Mouse (Mus musculus): Measurements from ENCODE around the gene Rere. TPM values are rescaled to one million over a fixed set of nuclear protein-coding genes. Genes with fewer than 3 reads are reported as not detected.
A peak's percentile ranks its signal among the peaks of the same experiment; 100 is the strongest.
"Not testable (repeated sequence)": the region's sequence is repeated elsewhere in the genome, so short reads cannot be mapped to it uniquely, and the experiment has no call there.

The Rere gene
- total RNA-seq, 1 experiment from 2014 or later = 50.0 TPM

GRCm38 (mm10) chr4:150487109-150487508, 205.7 kb downstream of the Rere start:
- ATAC-seq (replicated peaks in 1 of 2; ENCODE audit: insufficient read depth in 1 of 2, low FRiP score in 2 of 2, low TSS enrichment in 1 of 2, low read depth in 1 of 2, poor library complexity in 2 of 2, severe bottlenecking in 2 of 2) = no peak

GRCm38 (mm10) chr4:150488096-150488748, 206.8 kb downstream of the Rere start:
- peak; percentile 84 to 89 for ATAC-seq (replicated peaks in 1 of 2; ENCODE audit: insufficient read depth in 1 of 2, low FRiP score in 2 of 2, low TSS enrichment in 1 of 2, low read depth in 1 of 2, poor library complexity in 2 of 2, severe bottlenecking in 2 of 2)

GRCm38 (mm10) chr4:150488767-150489166, 207.3 kb downstream of the Rere start:
- no peak for ATAC-seq (replicated peaks in 1 of 2; ENCODE audit: insufficient read depth in 1 of 2, low FRiP score in 2 of 2, low TSS enrichment in 1 of 2, low read depth in 1 of 2, poor library complexity in 2 of 2, severe bottlenecking in 2 of 2)

- ATAC-seq (replicated peaks in 1 of 2; ENCODE audit: insufficient read depth in 1 of 2, low FRiP score in 2 of 2, low TSS enrichment in 1 of 2, low read depth in 1 of 2, poor library complexity in 2 of 2, severe bottlenecking in 2 of 2) = peak; percentile 35 to 44; a peak in 3 of 4 replicates
Observed at GRCm38 (mm10) chr4:150490050-150490449, 208.6 kb downstream of the Rere start.

GRCm38 (mm10) chr4:150491710-150492109, 210.3 kb downstream of the Rere start:
- ATAC-seq (replicated peaks in 1 of 2; ENCODE audit: insufficient read depth in 1 of 2, low FRiP score in 2 of 2, low TSS enrichment in 1 of 2, low read depth in 1 of 2, poor library complexity in 2 of 2, severe bottlenecking in 2 of 2) = no peak

- no peak for ATAC-seq (replicated peaks in 1 of 2; ENCODE audit: insufficient read depth in 1 of 2, low FRiP score in 2 of 2, low TSS enrichment in 1 of 2, low read depth in 1 of 2, poor library complexity in 2 of 2, severe bottlenecking in 2 of 2)
Observed at GRCm38 (mm10) chr4:150493258-150493937, 212.0 kb downstream of the Rere start.

- ATAC-seq (replicated peaks in 1 of 2; ENCODE audit: insufficient read depth in 1 of 2, low FRiP score in 2 of 2, low TSS enrichment in 1 of 2, low read depth in 1 of 2, poor library complexity in 2 of 2, severe bottlenecking in 2 of 2) = not testable (repeated sequence)
Observed at GRCm38 (mm10) chr4:150493938-150494330, 212.5 kb downstream of the Rere start.

GRCm38 (mm10) chr4:150495568-150495967, 214.1 kb downstream of the Rere start:
- 0 out of 4 replicates have a peak, but pooled peaks of 1 of the 2 experiments have one; percentile 7 for ATAC-seq (replicated peaks in 1 of 2; ENCODE audit: insufficient read depth in 1 of 2, low FRiP score in 2 of 2, low TSS enrichment in 1 of 2, low read depth in 1 of 2, poor library complexity in 2 of 2, severe bottlenecking in 2 of 2)

- no peak for ATAC-seq (replicated peaks in 1 of 2; ENCODE audit: insufficient read depth in 1 of 2, low FRiP score in 2 of 2, low TSS enrichment in 1 of 2, low read depth in 1 of 2, poor library complexity in 2 of 2, severe bottlenecking in 2 of 2)
Observed at GRCm38 (mm10) chr4:150504304-150505021, 223.0 kb downstream of the Rere start.

- ATAC-seq (replicated peaks in 1 of 2; ENCODE audit: insufficient read depth in 1 of 2, low FRiP score in 2 of 2, low TSS enrichment in 1 of 2, low read depth in 1 of 2, poor library complexity in 2 of 2, severe bottlenecking in 2 of 2) = no peak
Observed at GRCm38 (mm10) chr4:150509026-150509712, 227.7 kb downstream of the Rere start.

GRCm38 (mm10) chr4:150510036-150510435, 228.6 kb downstream of the Rere start:
- no peak for ATAC-seq (replicated peaks in 1 of 2; ENCODE audit: insufficient read depth in 1 of 2, low FRiP score in 2 of 2, low TSS enrichment in 1 of 2, low read depth in 1 of 2, poor library complexity in 2 of 2, severe bottlenecking in 2 of 2)

- ATAC-seq (replicated peaks in 1 of 2; ENCODE audit: insufficient read depth in 1 of 2, low FRiP score in 2 of 2, low TSS enrichment in 1 of 2, low read depth in 1 of 2, poor library complexity in 2 of 2, severe bottlenecking in 2 of 2) = peak; percentile 55 to 60; a peak in 2 of 4 replicates
Observed at GRCm38 (mm10) chr4:150513387-150513786, 231.9 kb downstream of the Rere start.

- no peak for ATAC-seq (replicated peaks in 1 of 2; ENCODE audit: insufficient read depth in 1 of 2, low FRiP score in 2 of 2, low TSS enrichment in 1 of 2, low read depth in 1 of 2, poor library complexity in 2 of 2, severe bottlenecking in 2 of 2)
Observed at GRCm38 (mm10) chr4:150516201-150516600, 234.8 kb downstream of the Rere start.

- peak in 1 of 2 experiments; percentile 38; a peak in 2 of 4 replicates for ATAC-seq (replicated peaks in 1 of 2; ENCODE audit: insufficient read depth in 1 of 2, low FRiP score in 2 of 2, low TSS enrichment in 1 of 2, low read depth in 1 of 2, poor library complexity in 2 of 2, severe bottlenecking in 2 of 2)
Observed at GRCm38 (mm10) chr4:150517381-150517780, 235.9 kb downstream of the Rere start.

GRCm38 (mm10) chr4:150518826-150519225, 237.4 kb downstream of the Rere start:
- ATAC-seq (replicated peaks in 1 of 2; ENCODE audit: insufficient read depth in 1 of 2, low FRiP score in 2 of 2, low TSS enrichment in 1 of 2, low read depth in 1 of 2, poor library complexity in 2 of 2, severe bottlenecking in 2 of 2) = no peak

- no peak for ATAC-seq (replicated peaks in 1 of 2; ENCODE audit: insufficient read depth in 1 of 2, low FRiP score in 2 of 2, low TSS enrichment in 1 of 2, low read depth in 1 of 2, poor library complexity in 2 of 2, severe bottlenecking in 2 of 2)
Observed at GRCm38 (mm10) chr4:150520069-150520468, 238.6 kb downstream of the Rere start.

- ATAC-seq (replicated peaks in 1 of 2; ENCODE audit: insufficient read depth in 1 of 2, low FRiP score in 2 of 2, low TSS enrichment in 1 of 2, low read depth in 1 of 2, poor library complexity in 2 of 2, severe bottlenecking in 2 of 2) = no peak
Observed at GRCm38 (mm10) chr4:150522425-150522824, 241.0 kb downstream of the Rere start.

Data from hematopoietic stem cell, adult 5-6 weeks (primary cell).